Mouse (Mus musculus): ENCODE results near the gene 9930104L06Rik. TPM values are rescaled to one million over a fixed set of nuclear protein-coding genes. Genes with fewer than 3 reads are reported as not detected.
A peak's percentile ranks its signal among the peaks of the same experiment; 100 is the strongest.

The 9930104L06Rik gene
- polyA plus RNA-seq, 1 experiment: 8.1 TPM

GRCm38 (mm10) chr4:124970677-124971076, 33.8 kb downstream of the 9930104L06Rik start:
- Histone ChIP-seq H3K4me3 (ENCODE audit: insufficient read depth, low read depth, low read length) (no peak overlapping the region), H3K36me3 (ENCODE audit: control insufficient read depth, insufficient read depth, low read length) (no peaks in the 10 kb centered on the region), H3K27me3 (replicated peaks; ENCODE audit: control insufficient read depth, insufficient read depth, low read length) (no peaks in the 10 kb centered on the region), H3K4me1 (ENCODE audit: control insufficient read depth, insufficient read depth, low read length) (no peaks in the 10 kb centered on the region), H3K27ac (ENCODE audit: insufficient read depth, low read depth, low read length) (no peak overlapping the region)
- TF ChIP-seq POLR2A (IDR thresholded peaks at IDR 0.05; ENCODE audit: low read depth, low read length): no peak
- TF ChIP-seq CTCF (conservative IDR thresholded peaks at IDR 0.05; ENCODE audit: insufficient read depth, insufficient read length, low read depth, low read length): no peak
- 43% methylated on average over 5 of the region's 5 CpGs for WGBS
- DNase-seq: no peak

GRCm38 (mm10) chr4:124971094-124971493, 34.2 kb downstream of the 9930104L06Rik start:
- Histone ChIP-seq H3K36me3 (ENCODE audit: control insufficient read depth, insufficient read depth, low read length) (no peaks in the 10 kb centered on the region), H3K27ac (ENCODE audit: insufficient read depth, low read depth, low read length) (no peak overlapping the region), H3K4me3 (ENCODE audit: insufficient read depth, low read depth, low read length) (no peak overlapping the region), H3K27me3 (replicated peaks; ENCODE audit: control insufficient read depth, insufficient read depth, low read length) (no peaks in the 10 kb centered on the region), H3K4me1 (ENCODE audit: control insufficient read depth, insufficient read depth, low read length) (no peaks in the 10 kb centered on the region)
- no peak for TF ChIP-seq CTCF (conservative IDR thresholded peaks at IDR 0.05; ENCODE audit: insufficient read depth, insufficient read length, low read depth, low read length)
- TF ChIP-seq POLR2A (IDR thresholded peaks at IDR 0.05; ENCODE audit: low read depth, low read length): no peak
- WGBS: 77% methylated on average over 8 of the region's 8 CpGs
- DNase-seq: no peak

DNA sequence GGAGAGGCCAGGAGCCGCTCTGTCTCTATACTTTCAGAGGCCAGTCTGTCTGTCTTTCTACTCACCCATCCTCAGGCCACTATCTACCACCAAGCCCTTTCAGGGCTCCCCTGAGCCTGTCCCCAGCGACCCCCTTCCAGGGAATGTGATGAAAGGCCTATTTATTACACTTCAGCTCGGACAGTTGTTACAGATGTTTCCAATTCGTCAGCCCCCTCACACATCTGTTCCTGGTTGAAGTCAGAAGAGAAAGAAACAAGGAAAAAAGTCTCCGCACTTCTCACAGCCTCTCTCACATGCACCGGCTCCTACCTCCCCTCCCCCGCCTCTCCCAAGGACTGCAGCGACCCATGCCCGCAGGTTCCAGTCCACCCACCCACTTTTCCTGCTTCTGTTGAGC, 35.5 kb downstream of the 9930104L06Rik start:
- DNase-seq: no peak
- TF ChIP-seq CTCF (conservative IDR thresholded peaks at IDR 0.05; ENCODE audit: insufficient read depth, insufficient read length, low read depth, low read length): no peak
- TF ChIP-seq POLR2A (IDR thresholded peaks at IDR 0.05; ENCODE audit: low read depth, low read length): no peak
- 42% methylated on average over 9 of the region's 9 CpGs for WGBS

GRCm38 (mm10) chr4:124973296-124973695, 36.4 kb downstream of the 9930104L06Rik start:
- Histone ChIP-seq H3K36me3 (ENCODE audit: control insufficient read depth, insufficient read depth, low read length) (no peaks in the 10 kb centered on the region), H3K27me3 (replicated peaks; ENCODE audit: control insufficient read depth, insufficient read depth, low read length) (no peaks in the 10 kb centered on the region), H3K27ac (ENCODE audit: insufficient read depth, low read depth, low read length) (no peak overlapping the region), H3K4me3 (ENCODE audit: insufficient read depth, low read depth, low read length) (no peak overlapping the region), H3K4me1 (ENCODE audit: control insufficient read depth, insufficient read depth, low read length) (no peaks in the 10 kb centered on the region)
- 76% methylated on average over 2 of the region's 2 CpGs for WGBS
- no peak for TF ChIP-seq CTCF (conservative IDR thresholded peaks at IDR 0.05; ENCODE audit: insufficient read depth, insufficient read length, low read depth, low read length)
- no peak for TF ChIP-seq POLR2A (IDR thresholded peaks at IDR 0.05; ENCODE audit: low read depth, low read length)
- DNase-seq: no peak

More for the DNA sequence above, 35.5 kb downstream of the 9930104L06Rik start:
- Histone ChIP-seq H3K36me3 (ENCODE audit: control insufficient read depth, insufficient read depth, low read length) (no peaks in the 10 kb centered on the region), H3K27ac (ENCODE audit: insufficient read depth, low read depth, low read length) (no peak overlapping the region), H3K4me1 (ENCODE audit: control insufficient read depth, insufficient read depth, low read length) (no peaks in the 10 kb centered on the region), H3K27me3 (replicated peaks; ENCODE audit: control insufficient read depth, insufficient read depth, low read length) (no peaks in the 10 kb centered on the region), H3K4me3 (ENCODE audit: insufficient read depth, low read depth, low read length) (no peak overlapping the region)

GRCm38 (mm10) chr4:124978201-124978600, 41.4 kb downstream of the 9930104L06Rik start:
- DNase-seq: peak; percentile 26
- no peak for TF ChIP-seq CTCF (conservative IDR thresholded peaks at IDR 0.05; ENCODE audit: insufficient read depth, insufficient read length, low read depth, low read length)
- no peak for TF ChIP-seq POLR2A (IDR thresholded peaks at IDR 0.05; ENCODE audit: low read depth, low read length)
- no peak overlapping the region for H3K4me3 ChIP-seq (ENCODE audit: insufficient read depth, low read depth, low read length)
- H3K27me3 ChIP-seq (replicated peaks; ENCODE audit: control insufficient read depth, insufficient read depth, low read length): no peaks in the 10 kb centered on the region
- no peaks in the 10 kb centered on the region for H3K4me1 ChIP-seq (ENCODE audit: control insufficient read depth, insufficient read depth, low read length)
- no peaks in the 10 kb centered on the region for H3K36me3 ChIP-seq (ENCODE audit: control insufficient read depth, insufficient read depth, low read length)
- 35% methylated on average over 5 of the region's 5 CpGs for WGBS
- no peak overlapping the region for H3K27ac ChIP-seq (ENCODE audit: insufficient read depth, low read depth, low read length)

DNA sequence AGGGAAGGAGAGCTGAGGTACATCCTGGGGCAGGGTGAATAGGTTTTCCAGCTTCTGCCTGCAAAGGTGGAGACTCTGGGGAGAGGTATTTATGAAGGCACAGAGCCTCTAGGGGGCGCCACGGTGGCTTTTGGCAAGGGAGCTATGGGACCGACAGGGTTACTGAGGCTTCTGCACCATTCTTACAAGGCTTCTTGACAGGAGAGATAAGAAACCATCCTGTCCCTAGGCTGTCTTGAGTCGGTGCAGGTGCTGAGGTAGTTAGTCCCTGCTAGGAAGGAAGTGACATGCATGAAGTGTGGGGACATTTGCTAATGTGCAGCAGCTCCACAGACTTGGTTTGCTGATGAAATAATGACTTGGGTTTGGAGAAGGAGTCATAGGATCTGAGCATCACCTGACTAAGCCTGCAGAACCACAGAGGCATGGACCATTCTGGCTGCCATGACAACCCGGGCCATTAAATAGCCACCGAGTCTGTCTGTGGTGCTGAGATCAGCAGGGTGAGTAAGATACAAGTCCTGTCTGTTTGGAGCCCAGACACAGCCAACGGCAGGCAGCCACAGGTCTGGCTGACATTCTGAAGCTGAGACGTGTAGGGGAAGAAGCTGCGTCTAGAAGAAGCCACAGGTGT, 47.2 kb downstream of the 9930104L06Rik start:
- 0 out of 2 replicates have a peak, but pooled peaks cover 1% of the 10 kb centered on the region for H3K27me3 ChIP-seq (replicated peaks; ENCODE audit: control insufficient read depth, insufficient read depth, low read length)
- WGBS: 11% methylated on average over 9 of the region's 9 CpGs
- no peak overlapping the region for H3K27ac ChIP-seq (ENCODE audit: insufficient read depth, low read depth, low read length)
- TF ChIP-seq POLR2A (IDR thresholded peaks at IDR 0.05; ENCODE audit: low read depth, low read length) (no peak), CTCF (conservative IDR thresholded peaks at IDR 0.05; ENCODE audit: insufficient read depth, insufficient read length, low read depth, low read length) (peak; percentile 23; the same call in 1 of the 2 replicates)
- no peaks in the 10 kb centered on the region for H3K4me1 ChIP-seq (ENCODE audit: control insufficient read depth, insufficient read depth, low read length)
- no peak for DNase-seq
- no peaks in the 10 kb centered on the region for H3K36me3 ChIP-seq (ENCODE audit: control insufficient read depth, insufficient read depth, low read length)
- H3K4me3 ChIP-seq (ENCODE audit: insufficient read depth, low read depth, low read length): no peak overlapping the region

DNA sequence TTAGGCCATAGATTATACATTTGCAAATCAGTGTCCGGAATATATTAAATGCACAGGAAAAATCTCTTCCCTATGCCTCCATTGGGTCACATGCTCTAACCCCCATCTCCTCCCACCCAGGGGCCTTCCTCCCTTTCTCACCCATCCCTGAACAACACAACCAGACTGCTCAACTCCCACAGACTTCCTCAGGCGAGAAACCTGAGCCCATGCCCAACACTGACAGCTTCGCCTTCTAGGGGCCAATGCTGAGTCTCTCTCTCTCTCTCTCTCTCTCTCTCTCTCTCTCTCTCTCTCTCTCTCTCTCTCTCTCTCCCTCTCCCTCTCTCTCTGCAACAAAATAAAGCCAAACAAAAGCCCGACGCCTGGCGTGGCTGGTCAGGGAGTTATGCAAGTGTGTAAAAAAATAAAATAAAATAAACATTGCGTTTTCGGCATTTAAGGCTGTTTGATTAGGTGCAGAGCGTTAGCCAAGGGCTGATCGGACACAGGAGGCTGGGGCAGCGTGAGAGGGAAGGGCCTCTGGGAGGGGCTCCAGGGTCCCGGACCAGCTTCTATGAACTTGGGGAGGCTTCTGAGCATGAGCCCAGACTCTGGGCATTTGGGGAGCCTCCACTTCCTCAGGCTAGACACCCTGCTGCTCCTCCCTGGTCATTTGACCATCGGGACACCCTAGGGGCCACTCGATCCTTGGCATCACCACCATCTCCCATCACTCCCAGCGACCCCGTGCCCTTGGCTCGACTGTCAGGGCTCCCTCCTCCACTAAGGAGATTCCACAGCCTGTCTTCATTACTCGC, 48.2 kb downstream of the 9930104L06Rik start:
- Histone ChIP-seq H3K27me3 (replicated peaks; ENCODE audit: control insufficient read depth, insufficient read depth, low read length) (0 out of 2 replicates have a peak, but pooled peaks cover 1% of the 10 kb centered on the region), H3K36me3 (ENCODE audit: control insufficient read depth, insufficient read depth, low read length) (no peaks in the 10 kb centered on the region), H3K4me1 (ENCODE audit: control insufficient read depth, insufficient read depth, low read length) (no peaks in the 10 kb centered on the region), H3K27ac (ENCODE audit: insufficient read depth, low read depth, low read length) (no peak overlapping the region), H3K4me3 (ENCODE audit: insufficient read depth, low read depth, low read length) (no peak overlapping the region)
- no peak for DNase-seq
- WGBS: 7% methylated on average over 18 of the region's 18 CpGs
- TF ChIP-seq CTCF (conservative IDR thresholded peaks at IDR 0.05; ENCODE audit: insufficient read depth, insufficient read length, low read depth, low read length) (no peak), POLR2A (IDR thresholded peaks at IDR 0.05; ENCODE audit: low read depth, low read length) (no peak)
